Comparison of ENCODE assay signal across 8 mouse cellular contexts in the genomic region with DNA sequence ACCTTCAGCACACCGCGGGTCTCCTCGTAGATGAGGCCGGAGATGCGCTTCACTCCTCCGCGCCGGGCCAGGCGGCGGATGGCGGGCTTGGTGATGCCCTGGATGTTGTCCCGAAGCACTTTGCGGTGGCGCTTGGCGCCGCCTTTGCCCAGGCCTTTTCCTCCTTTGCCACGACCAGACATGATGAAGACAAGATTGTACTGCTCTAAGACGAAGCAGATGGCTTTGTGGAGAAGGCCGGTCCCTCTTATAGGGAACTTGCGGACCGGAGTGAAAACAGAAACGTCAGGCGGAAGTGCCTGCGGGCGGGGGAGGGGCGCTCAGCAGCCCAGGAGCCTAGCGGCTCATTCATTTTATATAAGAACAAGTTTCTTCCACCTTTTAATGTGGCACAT. TPM values are rescaled to one million over a fixed set of nuclear protein-coding genes. Genes with fewer than 3 reads are reported as not detected.
DNase-seq lines count a peak whose midpoint lies in the region; ATAC-seq lines count a peak whose summit lies in the region.
"Not testable (repeated sequence)": the region's sequence is repeated elsewhere in the genome, so short reads cannot be mapped to it uniquely, and the experiment has no call there.

Gene Hist1h4i (minus strand): TSS at position 221 of the 395 bp plus-strand sequence.

- peak; percentile 98 for DNase-seq in adrenal gland, postnatal 10 days
- peak; percentile 94 for DNase-seq in embryonic facial prominence, embryonic 10.5 days (ENCODE audit: low spot score)
- not testable (repeated sequence) for DNase-seq in gonadal fat pad, adult 2 months (ENCODE audit: low read depth)
- peak; percentile 98 to 99 for DNase-seq in left cerebral cortex, postnatal 25 days (ENCODE audit: low spot score in 2 of 2)
- DNase-seq in mesoderm, embryonic 11.5 days (ENCODE audit: low read depth, low spot score): peak; percentile 95
- DNase-seq in right cerebral cortex, postnatal 25 days: peak; percentile 98
- peak; percentile 96 to 98 for DNase-seq in urinary bladder, postnatal 36 days (ENCODE audit: low spot score in 2 of 2)

- peaks cover 22% of the 10 kb centered on the region for H3K4me1 ChIP-seq in embryonic facial prominence, embryonic 10.5 days
- peaks cover 19% of the 10 kb centered on the region for H3K4me1 ChIP-seq in intestine, embryonic 16.5 days (ENCODE audit: control insufficient read depth, insufficient read depth, low read length)

- peak within 1 kb of the TSS; percentile 69 for H3K9ac ChIP-seq in intestine, embryonic 16.5 days (ENCODE audit: low read depth, low read length)

- under 1% methylated on average over 27 of the region's 27 CpGs for WGBS in embryonic facial prominence, embryonic 10.5 days
- 1% methylated on average over 20 of the region's 27 CpGs for WGBS in intestine, embryonic 16.5 days

- peak; percentile 64 for ATAC-seq in intestine, embryonic 16.5 days

- peak within 1 kb of the TSS; percentile 63 for H3K4me3 ChIP-seq in embryonic facial prominence, embryonic 10.5 days
- H3K4me3 ChIP-seq in intestine, embryonic 16.5 days (ENCODE audit: low read length): peak within 1 kb of the TSS; percentile 51

- not testable (repeated sequence) for H3K36me3 ChIP-seq in embryonic facial prominence, embryonic 10.5 days (replicated peaks); intestine, embryonic 16.5 days (ENCODE audit: control insufficient read depth, insufficient read depth, low read length)

- H3K9me3 ChIP-seq in embryonic facial prominence, embryonic 10.5 days; intestine, embryonic 16.5 days (ENCODE audit: control insufficient read depth, low read length): not testable (repeated sequence)

- H3K27me3 ChIP-seq in embryonic facial prominence, embryonic 10.5 days (replicated peaks; ENCODE audit: low read depth, poor library complexity, severe bottlenecking); intestine, embryonic 16.5 days (replicated peaks; ENCODE audit: control insufficient read depth, insufficient read depth, low read length): not testable (repeated sequence)

- intact Hi-C loops in left cerebral cortex, postnatal 25 days (cut with DNase I): loop anchor here (1.0 to 5.0 kb wide), 6 partner anchors 324 to 1716 kb away; partner anchors contain the start of genes Hist1h1e, Hist1h1t, Hist1h2ac and Hist1h2ai

- peak within 1 kb of the TSS; percentile 80 for H3K4me2 ChIP-seq in intestine, embryonic 16.5 days (ENCODE audit: low read depth, low read length)

- peak within 1 kb of the TSS; percentile 94 for H3K27ac ChIP-seq in embryonic facial prominence, embryonic 10.5 days (replicated peaks)
- peak within 1 kb of the TSS; percentile 94 for H3K27ac ChIP-seq in intestine, embryonic 16.5 days (ENCODE audit: low read length)

RNA-seq across cellular contexts. Expression of gene Hist1h4i, which starts in this region (rescaled TPM):
- 100 to 1,000 TPM; 136 to 154 TPM for total RNA-seq in adrenal gland, postnatal 10 days (2021)
- 37.1 and 38.7 TPM in 2 replicates for polyA plus RNA-seq in embryonic facial prominence, embryonic 10.5 days (2016; fragmentation: Nextera tagmentation; extraction: Ambion mirVana)
- 7.5 and 10.7 TPM in 2 replicates for polyA plus RNA-seq in gonadal fat pad, adult 2 months (2012; rRNA removed)
- 18.8 and 22.0 TPM in 2 replicates for polyA plus RNA-seq in intestine, embryonic 16.5 days (2015; fragmentation: Nextera tagmentation; extraction: Ambion mirVana)
- 10 to 100 TPM; 60.2 to 73.2 TPM for total RNA-seq in left cerebral cortex, postnatal 25 days (2021)
